Mouse (Mus musculus) urinary bladder, adult 2 months (tissue): ENCODE measurements around the gene Slc39a8. TPM values are rescaled to one million over a fixed set of nuclear protein-coding genes. Genes with fewer than 3 reads are reported as not detected.

Source experiments
- DNase-seq: peaks from one replicate; pipeline ENCODE4 v3.0.0; 2022; ENCODE audit warnings: low spot score
- polyA plus RNA-seq: library from polyadenylated mRNA; depleted of rRNA; stranded (reverse); fragments of >200 nt; gene quantifications from 2 replicates; pipeline ENCODE4 v1.2.3, GENCODE M21; 2012; rRNA removed

The Slc39a8 gene
- polyA plus RNA-seq, 1 experiment, result 5.0 TPM

GRCm38 (mm10) chr3:135918566-135919180 lies 93.6 kb downstream of the Slc39a8 start:
- no peak for DNase-seq

DNA sequence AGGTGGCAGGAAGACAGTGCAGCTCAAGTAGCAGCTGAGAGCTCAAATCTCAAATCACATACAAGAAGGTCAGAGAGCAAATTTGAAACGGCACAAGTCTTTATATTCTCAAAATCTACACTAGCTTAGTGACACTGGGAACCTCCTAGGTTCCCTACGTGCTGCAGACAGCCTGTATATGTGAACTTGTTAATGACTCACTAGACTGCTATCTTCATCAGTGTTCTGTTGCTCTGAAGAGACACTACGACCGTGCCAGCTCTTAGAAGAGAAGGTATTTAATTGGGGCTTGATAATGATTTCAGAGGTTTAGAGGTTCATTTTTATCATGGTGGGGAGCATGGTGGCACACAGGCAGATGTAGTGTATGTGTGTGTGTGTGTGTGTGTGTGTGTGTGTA lies 94.2 kb downstream of the Slc39a8 start:
- no peak for DNase-seq

DNA sequence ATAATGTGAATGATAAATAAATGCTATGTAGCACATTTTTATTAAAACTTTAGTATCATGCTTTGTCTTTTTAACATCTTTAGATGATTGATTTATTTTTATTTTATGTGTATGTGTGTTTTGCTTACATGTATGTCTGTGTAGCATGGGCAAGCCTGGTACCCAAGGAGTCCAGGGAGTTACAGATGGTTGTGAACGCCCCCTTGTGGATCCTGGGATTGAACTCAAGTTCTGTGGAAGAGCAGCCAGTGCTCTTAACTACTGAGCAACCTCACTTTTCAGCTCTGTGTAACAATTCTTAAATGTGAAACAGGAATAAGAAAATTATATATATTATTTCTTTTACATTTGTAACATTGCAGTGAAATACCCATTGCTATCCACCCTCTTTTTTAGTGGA lies 101.7 kb downstream of the Slc39a8 start:
- DNase-seq, result no peak

GRCm38 (mm10) chr3:135928184-135928583 lies 103.1 kb downstream of the Slc39a8 start:
- no peak for DNase-seq

DNA sequence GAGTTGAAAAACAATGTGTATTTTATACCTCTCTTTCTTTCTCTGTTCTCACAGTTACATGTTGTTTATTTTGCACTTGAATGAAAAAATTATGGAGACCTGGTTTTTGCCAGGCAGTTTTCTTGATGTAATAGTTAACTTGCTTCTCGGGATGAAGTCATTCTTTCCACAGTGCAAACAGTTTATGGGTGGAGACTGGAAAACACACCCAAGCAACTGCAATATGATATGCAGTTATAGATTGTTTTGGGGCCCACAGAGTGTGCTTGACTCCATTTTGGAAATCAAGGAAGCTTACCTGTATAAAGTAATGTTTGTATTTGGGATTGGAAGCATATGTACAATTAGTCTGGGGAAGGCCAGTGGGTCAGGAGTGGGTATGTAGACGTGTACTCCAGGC lies 112.4 kb downstream of the Slc39a8 start:
- no peak for DNase-seq

Other genes starting within 250 kb of the Slc39a8 start
- 48.6 and 50.3 TPM in 2 replicates for gene Nfkb1, start 133.7 kb upstream of the Slc39a8 start, polyA plus RNA-seq